ENCODE assay signal across 8 mouse cellular contexts in genomic region chr7:101970429-101970775, GRCm38 (mm10). TPM values are rescaled to one million over a fixed set of nuclear protein-coding genes. Genes with fewer than 3 reads are reported as not detected.
DNase-seq lines count a peak whose midpoint lies in the region; ATAC-seq lines count a peak whose summit lies in the region.

No protein-coding gene starts in this region.

- no peaks in the 10 kb centered on the region for H3K27me3 ChIP-seq in embryonic facial prominence, embryonic 12.5 days
- H3K27me3 ChIP-seq in midbrain, embryonic 10.5 days (ENCODE audit: low read depth, poor library complexity, severe bottlenecking): no peaks in the 10 kb centered on the region

- H3K9me3 ChIP-seq in embryonic facial prominence, embryonic 12.5 days: no peaks in the 10 kb centered on the region
- H3K9me3 ChIP-seq in midbrain, embryonic 10.5 days (replicated peaks): no peaks in the 10 kb centered on the region

- WGBS in embryonic facial prominence, embryonic 12.5 days: 0% methylated on average over 10 of the region's 17 CpGs
- 0% methylated on average over 17 of the region's 17 CpGs for WGBS in midbrain, embryonic 10.5 days

- peak overlapping the region; percentile 89 for H3K9ac ChIP-seq in embryonic facial prominence, embryonic 12.5 days

- H3K4me2 ChIP-seq in embryonic facial prominence, embryonic 12.5 days (replicated peaks): peak overlapping the region; percentile 82

- peak; percentile 78 for ATAC-seq in embryonic facial prominence, embryonic 12.5 days (ENCODE audit: insufficient number of reproducible peaks, insufficient read depth, low FRiP score, low TSS enrichment)

- H3K4me1 ChIP-seq in embryonic facial prominence, embryonic 12.5 days: peaks cover 47% of the 10 kb centered on the region
- H3K4me1 ChIP-seq in midbrain, embryonic 10.5 days: peaks cover 42% of the 10 kb centered on the region

- DNase-seq in cerebellum, adult 9-10 months: peak; percentile 92
- DNase-seq in cerebellum, adult 9-11 months: no peak
- DNase-seq in heart, adult 11 months: peak; percentile 99
- peak; percentile 92 for DNase-seq in kidney, adult 11 months
- DNase-seq in left cerebral cortex, postnatal 4 days: peak; percentile 90
- DNase-seq in midbrain, embryonic 10.5 days (ENCODE audit: low spot score): peak; percentile 82
- DNase-seq in skeletal muscle tissue, adult 2 months (ENCODE audit: low read depth, low spot score): peak; percentile 96

- no peaks in the 10 kb centered on the region for H3K36me3 ChIP-seq in embryonic facial prominence, embryonic 12.5 days
- H3K36me3 ChIP-seq in midbrain, embryonic 10.5 days: peaks cover 24% of the 10 kb centered on the region

- H3K27ac ChIP-seq in embryonic facial prominence, embryonic 12.5 days: peak overlapping the region; percentile 100
- H3K27ac ChIP-seq in midbrain, embryonic 10.5 days (replicated peaks): peak overlapping the region; percentile 99

- H3K4me3 ChIP-seq in embryonic facial prominence, embryonic 12.5 days: peak overlapping the region; percentile 78
- H3K4me3 ChIP-seq in midbrain, embryonic 10.5 days: peak overlapping the region; percentile 88

- intact Hi-C loops in left cerebral cortex, postnatal 4 days (cut with DNase I): no loop called here

RNA-seq across cellular contexts. Expression of gene Numa1, which starts 36.5 kb away (rescaled TPM):
- 115 and 119 TPM in 2 replicates for polyA plus RNA-seq in embryonic facial prominence, embryonic 12.5 days (2016; fragmentation: Nextera tagmentation; extraction: Ambion mirVana)
- total RNA-seq in left cerebral cortex, postnatal 4 days (2021): 10 to 100 TPM; 83.3 to 89.6 TPM
- 76.9 and 91.8 TPM in 2 replicates for polyA plus RNA-seq in midbrain, embryonic 10.5 days (2016; fragmentation: Nextera tagmentation; extraction: Ambion mirVana)

RNA-seq across cellular contexts. Expression of gene Lrrc51, which starts 36.7 kb away (rescaled TPM):
- polyA plus RNA-seq in embryonic facial prominence, embryonic 12.5 days (2016; fragmentation: Nextera tagmentation; extraction: Ambion mirVana): 8.8 and 9.8 TPM in 2 replicates
- 1 to 10 TPM; 2.8 to 2.9 TPM for total RNA-seq in left cerebral cortex, postnatal 4 days (2021)
- polyA plus RNA-seq in midbrain, embryonic 10.5 days (2016; fragmentation: Nextera tagmentation; extraction: Ambion mirVana): 10.6 and 12.7 TPM in 2 replicates

RNA-seq across cellular contexts. Expression of gene Il18bp, which starts 48.1 kb away (rescaled TPM):
- 3.6 and 3.8 TPM in 2 replicates for polyA plus RNA-seq in embryonic facial prominence, embryonic 12.5 days (2016; fragmentation: Nextera tagmentation; extraction: Ambion mirVana)
- total RNA-seq in left cerebral cortex, postnatal 4 days (2021): 10 to 100 TPM; 14.0 to 18.9 TPM
- 3.8 and 4.1 TPM in 2 replicates for polyA plus RNA-seq in midbrain, embryonic 10.5 days (2016; fragmentation: Nextera tagmentation; extraction: Ambion mirVana)
